Mouse (Mus musculus) brain, embryonic 18.5 days (tissue): ENCODE results near the gene Gm37240.
"Not testable (repeated sequence)": the region's sequence is repeated elsewhere in the genome, so short reads cannot be mapped to it uniquely, and the experiment has no call there.

ENCODE experiments used
- DNase-seq: peaks from one replicate; pipeline ENCODE4 v3.0.0-alpha.2; 2012; ENCODE audit warnings: low read depth, low spot score

The Gm37240 gene

GRCm38 (mm10) chr3:84653557-84654245 is 1233.6 kb downstream of the Gm37240 start:
- no peak for DNase-seq

- no peak for DNase-seq
Observed at GRCm38 (mm10) chr3:84652643-84653556, 1234.4 kb downstream of the Gm37240 start.

- no peak for DNase-seq
Observed at GRCm38 (mm10) chr3:84649578-84650327, 1237.6 kb downstream of the Gm37240 start.

- DNase-seq, result not testable (repeated sequence)
Observed at GRCm38 (mm10) chr3:84648069-84648468, 1239.2 kb downstream of the Gm37240 start.

- DNase-seq, result no peak
Observed at GRCm38 (mm10) chr3:84647616-84648015, 1239.7 kb downstream of the Gm37240 start.

GRCm38 (mm10) chr3:84646331-84646845 is 1240.9 kb downstream of the Gm37240 start:
- DNase-seq, result no peak

GRCm38 (mm10) chr3:84646007-84646290 is 1241.4 kb downstream of the Gm37240 start:
- no peak for DNase-seq

- no peak for DNase-seq
Observed at GRCm38 (mm10) chr3:84645156-84646006, 1241.9 kb downstream of the Gm37240 start.

GRCm38 (mm10) chr3:84642942-84643341 is 1244.4 kb downstream of the Gm37240 start:
- no peak for DNase-seq

GRCm38 (mm10) chr3:84641391-84641790 is 1245.9 kb downstream of the Gm37240 start:
- no peak for DNase-seq

- no peak for DNase-seq
Observed at GRCm38 (mm10) chr3:84640536-84640935, 1246.8 kb downstream of the Gm37240 start.

- no peak for DNase-seq
Observed at GRCm38 (mm10) chr3:84639767-84640500, 1247.4 kb downstream of the Gm37240 start.

- no peak for DNase-seq
Observed at GRCm38 (mm10) chr3:84638858-84639257, 1248.5 kb downstream of the Gm37240 start.

GRCm38 (mm10) chr3:84637890-84638578 is 1249.3 kb downstream of the Gm37240 start:
- no peak for DNase-seq

- no peak for DNase-seq
Observed at GRCm38 (mm10) chr3:84637095-84637494, 1250.2 kb downstream of the Gm37240 start.

- DNase-seq, result no peak
Observed at GRCm38 (mm10) chr3:84631586-84631985, 1255.7 kb downstream of the Gm37240 start.

GRCm38 (mm10) chr3:84622026-84622425 is 1265.3 kb downstream of the Gm37240 start:
- no peak for DNase-seq

GRCm38 (mm10) chr3:84619725-84620124 is 1267.6 kb downstream of the Gm37240 start:
- DNase-seq, result no peak

GRCm38 (mm10) chr3:84619056-84619455 is 1268.3 kb downstream of the Gm37240 start:
- no peak for DNase-seq

- no peak for DNase-seq
Observed at GRCm38 (mm10) chr3:84618627-84619026, 1268.7 kb downstream of the Gm37240 start.
